Mouse (Mus musculus) mouse embryonic stem cell (cell line): ENCODE results near the gene Vps9d1.
"Not testable (repeated sequence)": the region's sequence is repeated elsewhere in the genome, so short reads cannot be mapped to it uniquely, and the experiment has no call there.

ENCODE experiments used
- in situ Hi-C, 2 experiments: fragments of 300-500 bp; cut with MboI; formaldehyde crosslinking; loops; 1 replicate in 1 of 2; 3 replicates in 1 of 2; pipeline ENCODE4 v1.14.3; 2019 to 2020; ENCODE audit warnings: low sequenced_read_pairs in 2 of 2, low pct_unique_long_range_greater_than_20kb in 1 of 2, mixed read lengths in 1 of 2; ENCODE audit not compliant: unreplicated experiment in 1 of 2

The Vps9d1 gene

DNA sequence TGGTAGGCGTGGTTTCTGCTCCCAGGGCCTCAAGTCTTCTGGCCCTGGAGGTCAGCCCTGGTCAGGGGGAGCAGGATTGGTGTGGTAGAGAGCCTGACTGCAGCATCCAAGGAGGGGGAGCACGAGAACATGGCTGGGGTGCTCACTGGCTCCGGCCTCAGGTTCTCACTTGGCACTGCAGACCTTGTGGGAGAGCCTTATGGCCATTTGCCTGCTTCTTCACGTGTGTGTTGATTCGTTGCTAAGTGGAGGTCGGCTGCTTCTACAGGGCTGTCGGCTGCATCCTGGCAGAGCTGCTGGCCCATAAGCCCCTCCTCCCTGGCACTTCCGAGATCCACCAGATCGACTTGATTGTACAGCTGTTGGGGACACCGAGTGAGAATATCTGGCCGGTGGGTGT lies 23.8 kb downstream of the Vps9d1 start:
- in situ Hi-C loops: not testable (repeated sequence)

DNA sequence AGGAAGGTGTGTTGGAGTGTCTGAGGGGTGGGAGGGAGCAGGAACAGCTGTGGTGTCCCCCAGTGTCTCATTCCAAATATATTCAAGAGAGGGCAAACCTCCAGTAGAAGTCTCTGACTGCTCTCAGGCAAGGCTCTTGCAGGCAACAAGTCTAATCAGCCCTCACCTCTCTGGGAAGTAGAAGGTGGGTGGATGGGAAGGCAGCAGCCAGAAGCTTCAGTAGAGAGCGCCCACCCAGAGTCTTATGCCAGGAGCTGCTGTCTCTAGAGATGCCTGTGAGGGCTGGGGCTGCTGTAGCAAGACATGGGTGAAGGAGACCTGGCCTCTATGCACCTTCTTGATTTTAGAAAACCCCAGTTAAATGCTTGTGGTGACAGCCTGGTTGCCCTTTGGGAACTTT lies 25.7 kb downstream of the Vps9d1 start:
- in situ Hi-C loops: no loop called here

GRCm38 (mm10) chr8:123224278-123225266 lies 29.6 kb downstream of the Vps9d1 start, which contains the start of gene Cdk10:
Gene Cdk10 (plus strand): TSS chr8:123224842.
- in situ Hi-C loops: no loop called here

GRCm38 (mm10) chr8:123220917-123221316 lies 33.2 kb downstream of the Vps9d1 start:
- in situ Hi-C loops: no loop called here

GRCm38 (mm10) chr8:123215430-123215829 lies 38.7 kb downstream of the Vps9d1 start:
- in situ Hi-C loops: no loop called here

- in situ Hi-C loops: no loop called here
Measured at GRCm38 (mm10) chr8:123213118-123213772, 40.9 kb downstream of the Vps9d1 start.

DNA sequence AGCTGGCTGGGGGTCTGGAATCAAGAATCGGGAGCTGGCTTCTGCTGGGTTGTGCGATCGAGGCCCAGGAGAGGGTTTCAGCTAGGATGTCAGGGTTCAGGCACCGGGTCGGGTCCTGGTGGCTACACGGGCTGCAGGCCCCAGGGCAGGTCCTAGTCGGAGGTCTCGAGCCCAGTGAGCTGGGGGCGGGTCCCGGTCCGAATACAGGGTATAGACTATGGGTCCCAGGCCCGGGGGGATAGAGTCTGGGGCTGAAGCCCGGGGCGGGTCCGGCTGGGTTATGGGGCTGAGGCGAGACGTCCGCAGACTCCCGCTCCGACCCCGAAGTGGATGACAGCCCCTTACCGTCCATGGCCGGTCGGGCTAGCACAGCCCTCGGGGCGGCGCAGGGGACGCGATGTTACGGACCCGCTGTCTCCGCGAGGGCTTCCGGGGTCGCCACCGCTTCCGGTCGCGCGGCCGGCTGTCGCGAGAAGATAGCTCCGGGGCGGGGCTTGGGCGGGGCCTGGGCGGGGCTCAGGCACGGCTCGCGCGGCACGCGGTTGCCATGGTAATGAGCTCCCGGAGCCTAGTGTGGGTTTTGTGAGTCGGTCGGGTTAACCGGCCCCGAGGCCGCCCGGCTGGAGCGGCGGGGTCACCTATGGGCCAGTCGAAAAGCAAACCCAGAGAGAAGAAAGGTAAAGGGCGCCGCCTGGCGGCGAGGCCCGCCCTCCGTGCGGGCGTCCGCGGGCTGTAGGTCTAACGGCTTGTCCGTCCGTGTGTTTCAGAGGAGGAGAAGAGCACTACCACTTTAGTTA lies 41.6 kb downstream of the Vps9d1 start, which contains the start of the genes Chmp1a and Spata33:
TSS of gene Chmp1a (minus strand) at position 443 of the 797 bp plus-strand sequence.
TSS of gene Spata33 (plus strand) at position 512 of the 797 bp plus-strand sequence.
- in situ Hi-C loops: no loop called here

- in situ Hi-C loops: no loop called here
Measured at GRCm38 (mm10) chr8:123211876-123212275, 42.3 kb downstream of the Vps9d1 start.

DNA sequence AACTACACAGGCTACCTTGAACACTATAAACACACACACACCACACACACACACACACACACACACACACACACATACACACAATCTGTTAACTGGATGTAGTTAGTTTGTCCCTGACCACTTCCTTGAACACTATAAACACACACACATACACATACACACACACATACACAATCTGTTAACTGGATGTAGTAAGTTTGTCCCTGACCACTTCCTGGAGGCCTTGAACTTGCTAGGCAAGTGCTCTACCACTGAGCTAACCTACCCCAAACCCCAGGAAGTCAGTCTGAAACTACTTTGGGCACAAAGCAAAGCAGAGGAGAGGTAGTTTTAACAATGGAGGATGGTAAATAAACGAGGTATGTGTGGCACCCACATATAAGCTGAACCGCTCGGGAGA lies 50.6 kb downstream of the Vps9d1 start:
- in situ Hi-C loops: no loop called here

DNA sequence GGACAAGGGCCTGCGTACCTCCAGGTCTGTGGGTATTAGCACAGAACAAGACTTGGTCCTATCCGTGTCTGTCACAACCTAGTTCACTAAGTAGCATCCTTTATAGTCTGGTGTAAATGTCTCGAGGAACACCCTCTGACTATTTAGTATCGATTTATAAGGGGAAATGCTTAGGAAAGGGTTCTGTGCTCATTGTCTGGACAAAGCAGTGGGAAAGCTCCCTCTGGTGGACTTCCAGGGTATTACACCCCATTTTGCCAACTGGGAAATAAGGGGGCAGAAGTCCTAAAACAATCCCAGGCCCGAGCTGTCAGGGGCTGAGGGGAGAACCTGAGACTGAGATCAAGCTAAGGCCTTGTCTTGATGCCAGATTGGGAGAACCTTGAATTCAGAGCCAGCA lies 51.9 kb downstream of the Vps9d1 start:
- in situ Hi-C loops: no loop called here

DNA sequence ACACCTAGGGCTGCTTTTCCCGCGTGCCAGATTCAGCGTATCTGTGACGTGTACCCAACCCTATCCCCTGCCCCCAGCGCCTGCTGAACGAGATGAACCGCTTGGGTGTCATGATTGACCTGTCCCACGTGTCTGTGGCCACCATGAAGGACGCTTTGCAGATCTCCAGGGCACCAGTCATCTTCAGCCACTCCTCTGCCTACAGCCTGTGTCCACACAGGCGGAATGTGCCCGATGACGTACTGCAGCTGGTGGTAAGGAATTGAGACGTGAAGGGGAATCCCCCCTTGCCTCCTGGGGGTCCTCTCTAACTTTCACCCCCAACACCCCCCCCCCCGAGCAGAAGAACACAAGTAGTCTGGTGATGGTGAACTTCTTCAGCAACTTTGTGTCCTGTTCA lies 54.3 kb downstream of the Vps9d1 start:
- in situ Hi-C loops: loop anchor here (5.0 to 10.0 kb wide), 3 partner anchors 85 to 365 kb away; partner anchors contain the start of gene Cpne7 (in 1 of the 2)

DNA sequence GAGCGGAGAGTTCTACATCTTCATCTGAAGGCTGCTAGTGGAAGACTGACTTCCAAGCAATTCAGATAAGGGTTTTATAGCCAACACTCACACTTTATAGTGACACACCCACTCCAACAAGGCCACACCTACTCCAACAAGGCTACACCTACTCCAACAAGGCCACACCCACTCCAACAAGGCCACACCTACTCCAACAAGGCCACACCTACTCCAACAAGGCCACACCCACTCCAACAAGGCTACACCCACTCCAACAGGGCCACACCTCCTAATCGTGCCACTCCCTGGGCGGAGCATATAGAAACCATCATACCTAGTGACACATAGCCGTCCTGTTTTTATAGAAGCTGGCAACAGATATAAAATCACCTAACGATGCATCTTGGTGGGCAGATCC lies 57.1 kb downstream of the Vps9d1 start:
- in situ Hi-C loops: loop anchor here (5.0 to 10.0 kb wide), 3 partner anchors 82 to 362 kb away; partner anchors contain the start of gene Cpne7 (in 1 of the 2)

DNA sequence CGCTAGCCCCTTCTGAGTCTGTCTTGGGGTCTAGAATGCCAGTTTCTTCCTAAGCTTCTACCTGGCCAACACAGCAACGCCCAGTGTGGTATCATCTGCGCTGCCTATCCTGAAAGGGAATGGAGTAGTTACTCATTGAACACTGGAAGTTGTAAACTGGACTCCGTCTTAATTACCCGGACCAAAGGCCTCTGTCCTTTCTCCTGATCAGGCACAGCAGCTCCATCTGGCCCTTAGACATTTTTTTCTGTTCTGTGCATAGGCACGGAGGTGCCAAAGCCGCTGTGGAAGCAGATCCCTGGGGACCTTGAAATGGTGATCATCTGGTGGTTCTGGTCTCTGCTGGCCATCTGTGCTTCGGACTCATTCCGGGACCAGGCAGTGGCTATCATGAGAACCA lies 60.4 kb downstream of the Vps9d1 start:
- in situ Hi-C loops: loop anchor here in 1 of 2 experiments (10.0 kb wide), 2 partner anchors 79 to 359 kb away; partner anchors contain the start of gene Cpne7
